Mouse (Mus musculus) embryonic facial prominence, embryonic 15.5 days (tissue): ENCODE results near the gene Slc35g2. TPM values are rescaled to one million over a fixed set of nuclear protein-coding genes. Genes with fewer than 3 reads are reported as not detected.
A peak's percentile ranks its signal among the peaks of the same experiment; 100 is the strongest.

Source experiments
- ATAC-seq: fragments of 200-750 bp; cut with Nextera tagmentation; 2 replicates; pipeline ENCODE4 v1.8.0; 2017; ENCODE audit warnings: low read depth, moderate TSS enrichment; ENCODE audit not compliant: insufficient number of reproducible peaks, low FRiP score, low TSS enrichment
- H3K27ac ChIP-seq: fragments of 300-500 bp; sonication (generic); replicated peaks from 2 replicates; pipeline ENCODE4 v1.5.1; 2015; ENCODE audit warnings: mild to moderate bottlenecking, inconsistent platforms
- H3K27me3 ChIP-seq: fragments of 300-500 bp; sonication (generic); 2 replicates; pipeline ENCODE4 v1.6.1; 2015; ENCODE audit warnings: inconsistent platforms
- H3K36me3 ChIP-seq: fragments of 300-500 bp; sonication (generic); 2 replicates; pipeline ENCODE4 v1.6.1; 2015; ENCODE audit warnings: mild to moderate bottlenecking, inconsistent platforms
- H3K4me1 ChIP-seq: fragments of 300-500 bp; sonication (generic); 2 replicates; pipeline ENCODE4 v1.6.1; 2015; ENCODE audit warnings: inconsistent platforms
- H3K4me2 ChIP-seq: fragments of 300-500 bp; sonication (generic); replicated peaks from 2 replicates; pipeline ENCODE4 v1.6.1; 2015; ENCODE audit warnings: mild to moderate bottlenecking, inconsistent platforms
- H3K4me3 ChIP-seq: fragments of 300-500 bp; sonication (generic); replicated peaks from 2 replicates; pipeline ENCODE4 v1.5.1; 2015; ENCODE audit warnings: mild to moderate bottlenecking, inconsistent platforms
- H3K9ac ChIP-seq: fragments of 300-500 bp; sonication (generic); 2 replicates; pipeline ENCODE4 v1.6.1; 2015; ENCODE audit warnings: inconsistent platforms
- H3K9me3 ChIP-seq: fragments of 300-500 bp; sonication (generic); replicated peaks from 2 replicates; pipeline ENCODE4 v1.6.1; 2016; ENCODE audit warnings: inconsistent platforms
- WGBS: fragments of 180-500 bp; shearing (Covaris S2); methylation state at CpG from one replicate; pipeline ENCODE4 v1.1.7; 2015; 5-methylcytosine and 5-hydroxymethylcytosine counted together
- polyA plus RNA-seq: library from polyadenylated mRNA; unstranded; fragments of >200 nt; fragmentation: Nextera tagmentation; extraction: Ambion mirVana; gene quantifications from 2 replicates; pipeline ENCODE4 v1.2.1, GENCODE M21; 2015

Gene Slc35g2
- polyA plus RNA-seq, 1 experiment from 2014 or later = 4.8 TPM

- Histone ChIP-seq H3K4me1 (peaks cover 9% of the 10 kb centered on the region; the same call in 1 of the 2 replicates), H3K4me3 (no peak overlapping the region), H3K9me3 (no peaks in the 10 kb centered on the region), H3K4me2 (no peak overlapping the region), H3K36me3 (no peaks in the 10 kb centered on the region), H3K27ac (no peak overlapping the region), H3K27me3 (no peaks in the 10 kb centered on the region), H3K9ac (no peak overlapping the region)
- WGBS = 75% methylated on average over 4 of the region's 4 CpGs
- ATAC-seq = no peak
These were observed 13.1 kb upstream of the Slc35g2 start for GRCm38 (mm10) chr9:100584031-100584430.

- peak overlapping the region; percentile 52 for H3K27ac ChIP-seq
- ATAC-seq = peak; percentile 66
These were observed 12.1 kb upstream of the Slc35g2 start for GRCm38 (mm10) chr9:100582883-100583575.

DNA sequence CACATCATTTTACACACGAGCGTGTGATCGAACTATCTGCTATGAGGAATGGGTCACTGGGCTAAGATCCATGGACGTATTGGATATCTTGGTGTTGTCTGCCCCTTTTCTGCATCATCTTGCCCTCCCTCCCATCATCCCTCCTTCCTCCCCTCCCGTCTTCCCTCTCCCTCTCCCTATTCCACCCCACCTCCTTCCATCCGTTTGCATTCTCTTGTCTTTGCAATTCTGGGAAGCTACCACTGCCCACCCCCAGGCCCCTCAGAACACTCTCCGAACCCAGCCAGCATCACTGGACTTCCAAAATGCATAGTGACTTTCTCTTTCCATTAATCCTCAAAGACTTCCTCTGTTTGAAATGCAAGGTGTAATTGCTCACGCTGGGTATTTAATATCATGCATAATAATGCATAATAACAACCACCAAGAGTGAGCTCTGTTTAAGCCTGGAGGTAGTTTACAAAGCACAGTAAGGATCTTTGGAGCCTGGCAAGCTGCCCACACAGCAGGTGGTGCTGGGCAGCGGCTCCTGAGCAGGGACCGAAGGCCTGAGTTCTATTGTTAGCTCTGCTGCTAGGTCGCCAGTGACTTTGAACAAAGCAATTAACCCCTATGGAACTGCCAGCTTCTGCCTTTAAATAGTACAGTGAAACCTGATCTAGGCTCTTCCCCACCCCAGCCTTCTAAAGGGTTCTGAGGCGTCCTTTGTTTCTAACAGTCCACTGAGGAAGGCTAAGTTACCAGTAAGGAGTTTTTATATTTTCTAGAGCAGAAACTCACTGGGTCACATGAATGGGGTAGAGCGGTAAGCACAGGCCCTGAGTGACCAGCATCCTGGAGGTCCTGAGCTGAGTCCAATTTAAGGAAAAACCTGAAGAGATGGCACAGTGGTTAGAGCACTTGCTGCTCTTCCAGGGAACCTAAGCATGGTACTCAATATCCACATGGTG is 10.9 kb upstream of the Slc35g2 start:
- H3K27me3 ChIP-seq = no peaks in the 10 kb centered on the region
- no peak overlapping the region for H3K9ac ChIP-seq
- peak; percentile 79 for ATAC-seq
- 42% methylated on average over 13 of the region's 13 CpGs for WGBS
- peaks cover 9% of the 10 kb centered on the region; the same call in 1 of the 2 replicates for H3K4me1 ChIP-seq
- H3K4me2 ChIP-seq = no peak overlapping the region
- H3K4me3 ChIP-seq = no peak overlapping the region
- no peak overlapping the region for H3K27ac ChIP-seq
- H3K36me3 ChIP-seq = no peaks in the 10 kb centered on the region
- no peaks in the 10 kb centered on the region for H3K9me3 ChIP-seq

More at GRCm38 (mm10) chr9:100582883-100583575, 12.1 kb upstream of the Slc35g2 start:
- no peaks in the 10 kb centered on the region for H3K27me3 ChIP-seq
- H3K9me3 ChIP-seq = no peaks in the 10 kb centered on the region
- peaks cover 9% of the 10 kb centered on the region; the same call in 1 of the 2 replicates for H3K4me1 ChIP-seq
- H3K4me3 ChIP-seq = no peak overlapping the region
- 53% methylated on average over 13 of the region's 13 CpGs for WGBS
- peak overlapping the region; percentile 6; the same call in 1 of the 2 replicates for H3K4me2 ChIP-seq
- H3K36me3 ChIP-seq = no peaks in the 10 kb centered on the region
- no peak overlapping the region for H3K9ac ChIP-seq

- no peaks in the 10 kb centered on the region for H3K36me3 ChIP-seq
- H3K27me3 ChIP-seq = no peaks in the 10 kb centered on the region
- WGBS = 62% methylated on average over 20 of the region's 20 CpGs
- no peak overlapping the region for H3K4me2 ChIP-seq
- no peak overlapping the region for H3K27ac ChIP-seq
- H3K9ac ChIP-seq = no peak overlapping the region
- H3K4me3 ChIP-seq = no peak overlapping the region
- no peaks in the 10 kb centered on the region for H3K9me3 ChIP-seq
- no peak for ATAC-seq
- peaks cover 9% of the 10 kb centered on the region; the same call in 1 of the 2 replicates for H3K4me1 ChIP-seq
These were observed 9.4 kb upstream of the Slc35g2 start for GRCm38 (mm10) chr9:100580196-100580740.

DNA sequence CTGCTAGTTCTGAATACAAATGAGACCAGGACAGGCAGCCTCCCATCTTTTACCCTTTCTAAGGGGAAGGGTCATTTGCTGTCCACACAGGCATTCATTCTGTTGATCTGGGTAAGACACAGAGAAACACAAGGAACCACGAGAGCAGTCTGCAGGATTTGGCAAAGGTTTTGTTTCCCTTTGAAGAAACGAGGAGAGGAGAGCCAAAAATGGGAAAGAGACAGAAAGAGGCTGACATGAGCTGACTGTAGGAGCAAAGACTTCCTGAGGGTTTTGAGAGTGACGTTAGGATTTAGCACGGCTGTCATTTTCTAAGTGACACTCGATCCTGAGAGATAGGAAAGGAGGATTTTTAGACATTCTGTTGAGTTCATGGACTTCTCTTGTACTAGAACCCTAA is 3.1 kb upstream of the Slc35g2 start:
- 35% methylated on average over 5 of the region's 5 CpGs for WGBS
- Histone ChIP-seq H3K27me3 (no peaks in the 10 kb centered on the region), H3K9me3 (no peaks in the 10 kb centered on the region), H3K4me2 (no peak overlapping the region), H3K36me3 (no peaks in the 10 kb centered on the region), H3K4me1 (peaks cover 11% of the 10 kb centered on the region), H3K4me3 (no peak overlapping the region), H3K9ac (no peak overlapping the region), H3K27ac (no peak overlapping the region)
- ATAC-seq = no peak

DNA sequence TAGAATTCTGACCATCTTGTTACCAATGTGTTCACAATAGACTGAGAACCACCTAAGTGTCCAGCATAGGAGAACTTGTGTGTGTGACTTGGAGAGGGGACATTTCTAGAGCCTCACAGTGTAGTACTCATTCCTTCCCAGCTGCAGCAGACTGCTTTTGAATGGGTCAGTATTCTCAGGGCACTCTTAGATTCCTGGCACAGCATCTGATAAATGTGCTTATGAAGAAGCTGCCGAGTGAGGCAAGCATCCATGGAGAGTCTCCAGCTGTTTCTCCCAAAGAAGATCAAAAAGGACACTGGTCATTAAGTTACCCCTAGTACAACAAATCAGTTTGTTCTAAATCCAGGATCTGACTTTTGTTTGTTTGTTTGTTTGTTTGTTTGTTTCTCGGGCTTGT is 2.4 kb upstream of the Slc35g2 start:
- Histone ChIP-seq H3K4me1 (peaks cover 11% of the 10 kb centered on the region), H3K27ac (no peak overlapping the region), H3K27me3 (no peaks in the 10 kb centered on the region), H3K9me3 (no peaks in the 10 kb centered on the region), H3K36me3 (no peaks in the 10 kb centered on the region), H3K4me3 (no peak overlapping the region), H3K9ac (no peak overlapping the region), H3K4me2 (no peak overlapping the region)
- 72% methylated on average over 2 of the region's 2 CpGs for WGBS
- no peak for ATAC-seq

- no peak overlapping the region for H3K9ac ChIP-seq
- peaks cover 11% of the 10 kb centered on the region for H3K4me1 ChIP-seq
- 67% methylated on average over 1 of the region's 1 CpGs for WGBS
- no peaks in the 10 kb centered on the region for H3K27me3 ChIP-seq
- peak overlapping the region; percentile 96; the same call in 1 of the 2 replicates for H3K4me2 ChIP-seq
- no peak overlapping the region for H3K27ac ChIP-seq
- no peak for ATAC-seq
- H3K4me3 ChIP-seq = no peak overlapping the region; the same call in 1 of the 2 replicates
- H3K9me3 ChIP-seq = no peaks in the 10 kb centered on the region
- H3K36me3 ChIP-seq = no peaks in the 10 kb centered on the region
These were observed 621 bp upstream of the Slc35g2 start for GRCm38 (mm10) chr9:100571511-100571910.

DNA sequence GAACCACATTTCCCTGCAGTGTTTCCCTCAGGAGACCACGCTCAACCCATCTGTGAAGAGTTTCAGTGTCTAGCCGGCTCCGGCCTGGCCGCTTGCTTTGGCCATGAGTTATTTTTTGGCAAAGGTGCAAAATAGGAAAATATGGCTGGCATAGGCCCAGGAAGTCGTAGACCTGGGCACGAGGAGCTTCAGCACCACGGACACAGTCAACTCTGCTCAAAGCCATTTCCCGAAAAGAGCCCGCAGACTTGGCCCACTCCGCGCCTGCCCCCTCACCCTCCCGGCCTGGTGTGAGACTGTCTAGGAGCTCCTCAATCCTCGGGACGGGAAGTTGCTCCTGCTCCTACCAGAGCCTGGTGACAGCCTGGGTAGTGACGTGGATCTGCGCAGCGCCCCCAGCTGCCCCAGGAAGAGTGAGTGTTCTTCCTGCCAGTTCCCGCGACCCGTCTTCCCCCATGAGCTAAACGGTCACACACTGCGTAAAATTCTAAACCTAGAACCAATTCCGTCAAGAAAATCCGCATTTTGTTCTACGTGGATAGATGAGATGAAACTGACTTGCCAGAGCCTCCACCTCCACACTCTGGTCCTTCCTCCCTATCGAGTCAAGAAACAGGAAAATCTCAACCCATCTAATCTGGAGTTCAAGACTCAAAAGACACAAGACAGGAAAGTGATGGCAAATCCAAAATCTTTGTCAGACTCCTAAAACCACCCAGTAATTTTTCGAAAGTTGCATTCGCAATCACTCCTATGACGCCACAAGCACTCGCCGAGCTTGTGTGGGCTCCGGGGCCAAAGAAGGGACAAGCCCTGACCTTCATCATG is 878 bp downstream of the Slc35g2 start:
- peak; percentile 47; the same call in 1 of the 2 replicates for ATAC-seq
- Histone ChIP-seq H3K4me2 (peak overlapping the region; percentile 96), H3K36me3 (no peaks in the 10 kb centered on the region), H3K27me3 (no peaks in the 10 kb centered on the region), H3K4me1 (peaks cover 11% of the 10 kb centered on the region), H3K9ac (peak overlapping the region; percentile 53; the same call in 1 of the 2 replicates), H3K9me3 (no peaks in the 10 kb centered on the region), H3K4me3 (peak overlapping the region; percentile 69), H3K27ac (no peak overlapping the region)
- 8% methylated on average over 32 of the region's 32 CpGs for WGBS

DNA sequence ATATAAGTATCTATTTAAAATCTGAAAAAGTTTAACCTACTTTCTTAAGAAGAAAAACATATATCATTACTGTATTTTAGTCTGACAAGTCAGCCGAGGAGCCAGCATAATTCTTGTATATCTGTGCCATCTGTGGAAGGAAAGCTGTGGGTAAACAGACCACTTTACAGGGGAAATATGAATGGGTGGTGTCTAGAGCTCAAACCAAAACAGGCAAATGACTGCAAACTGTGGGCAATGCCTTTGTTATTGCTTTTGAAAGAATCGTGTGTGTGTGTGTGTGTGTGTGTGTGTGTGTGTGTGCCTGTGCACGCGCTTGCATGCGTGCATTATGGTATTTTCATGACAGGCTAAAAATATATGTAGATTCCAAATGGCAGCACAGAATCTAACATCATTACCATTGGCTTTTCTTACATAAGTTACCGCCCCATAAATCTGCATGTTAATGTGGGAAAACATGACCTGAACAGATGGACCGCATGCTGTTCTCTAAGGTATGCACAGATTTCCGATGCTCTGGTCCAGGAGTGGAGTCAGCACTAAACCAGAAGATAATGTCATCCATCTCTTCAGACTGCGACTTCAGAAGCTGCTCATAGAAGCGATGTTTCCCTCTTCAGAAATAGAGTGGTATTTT is 10.5 kb downstream of the Slc35g2 start:
- Histone ChIP-seq H3K36me3 (no peaks in the 10 kb centered on the region), H3K4me3 (no peak overlapping the region), H3K9ac (no peak overlapping the region), H3K9me3 (no peaks in the 10 kb centered on the region), H3K27ac (no peak overlapping the region), H3K27me3 (no peaks in the 10 kb centered on the region), H3K4me1 (no peaks in the 10 kb centered on the region), H3K4me2 (no peak overlapping the region)
- WGBS = 76% methylated on average over 10 of the region's 10 CpGs
- ATAC-seq = no peak

- no peaks in the 10 kb centered on the region for H3K27me3 ChIP-seq
- H3K36me3 ChIP-seq = no peaks in the 10 kb centered on the region
- H3K9ac ChIP-seq = no peak overlapping the region
- no peak overlapping the region for H3K4me2 ChIP-seq
- no peak for ATAC-seq
- no peak overlapping the region for H3K4me3 ChIP-seq
- H3K27ac ChIP-seq = no peak overlapping the region
- no peaks in the 10 kb centered on the region for H3K4me1 ChIP-seq
- H3K9me3 ChIP-seq = no peaks in the 10 kb centered on the region
These were observed 11.9 kb downstream of the Slc35g2 start for GRCm38 (mm10) chr9:100558991-100559390.
